Mouse (Mus musculus): ENCODE measurements around the gene Calhm3. TPM values are rescaled to one million over a fixed set of nuclear protein-coding genes. Genes with fewer than 3 reads are reported as not detected.
A peak's percentile ranks its signal among the peaks of the same experiment; 100 is the strongest.
"Not testable (repeated sequence)": the region's sequence is repeated elsewhere in the genome, so short reads cannot be mapped to it uniquely, and the experiment has no call there.

The Calhm3 gene
- polyA plus RNA-seq, 1 experiment from 2014 or later: not detected

- no peak for ATAC-seq (ENCODE audit: low read depth)
- Histone ChIP-seq H3K4me2 (no peak overlapping the region), H3K4me1 (replicated peaks) (no peaks in the 10 kb centered on the region; the same call in 1 of the 2 replicates), H3K4me3 (no peak overlapping the region), H3K36me3 (no peaks in the 10 kb centered on the region), H3K9me3 (no peaks in the 10 kb centered on the region), H3K27me3 (peaks cover 5% of the 10 kb centered on the region), H3K9ac (no peak overlapping the region), H3K27ac (replicated peaks) (no peak overlapping the region)
- 90% methylated on average over 6 of the region's 6 CpGs for WGBS
Measured at GRCm38 (mm10) chr19:47163176-47163744, 5.7 kb upstream of the Calhm3 start.

GRCm38 (mm10) chr19:47161669-47162068 is 4.1 kb upstream of the Calhm3 start:
- Histone ChIP-seq H3K9me3 (no peaks in the 10 kb centered on the region), H3K4me3 (no peak overlapping the region), H3K36me3 (no peaks in the 10 kb centered on the region), H3K9ac (no peak overlapping the region), H3K27ac (replicated peaks) (no peak overlapping the region), H3K4me2 (no peak overlapping the region), H3K27me3 (no peaks in the 10 kb centered on the region), H3K4me1 (replicated peaks) (no peaks in the 10 kb centered on the region)
- WGBS: 78% methylated on average over 4 of the region's 4 CpGs
- ATAC-seq (ENCODE audit: low read depth): no peak

GRCm38 (mm10) chr19:47153767-47154166 is 3.8 kb downstream of the Calhm3 start:
- 90% methylated on average over 7 of the region's 7 CpGs for WGBS
- Histone ChIP-seq H3K4me1 (replicated peaks) (peaks cover 8% of the 10 kb centered on the region; the same call in 1 of the 2 replicates), H3K9ac (no peak overlapping the region), H3K36me3 (no peaks in the 10 kb centered on the region), H3K4me2 (no peak overlapping the region), H3K4me3 (no peak overlapping the region), H3K27me3 (peaks cover 19% of the 10 kb centered on the region; the same call in 1 of the 2 replicates), H3K27ac (replicated peaks) (no peak overlapping the region), H3K9me3 (no peaks in the 10 kb centered on the region)
- no peak for ATAC-seq (ENCODE audit: low read depth)

DNA sequence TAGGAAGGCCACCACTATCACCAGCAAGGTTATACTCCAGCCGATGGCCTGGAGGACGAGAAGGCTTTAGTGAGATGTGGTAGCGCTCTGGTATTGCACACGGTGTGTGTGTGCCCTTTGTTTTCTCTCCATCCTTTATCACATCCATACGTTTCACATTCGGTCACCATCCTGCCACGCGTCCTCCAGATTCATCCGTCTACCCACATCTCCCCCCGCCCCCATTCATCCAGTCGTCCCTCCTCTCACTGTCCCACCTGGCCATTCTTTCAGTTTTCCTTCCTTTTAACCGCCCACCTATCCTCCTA is 5.5 kb downstream of the Calhm3 start:
- ATAC-seq (ENCODE audit: low read depth): peak; percentile 62; the same call in 1 of the 2 replicates
- WGBS: 63% methylated on average over 12 of the region's 12 CpGs
- peaks cover 19% of the 10 kb centered on the region; the same call in 1 of the 2 replicates for H3K27me3 ChIP-seq

DNA sequence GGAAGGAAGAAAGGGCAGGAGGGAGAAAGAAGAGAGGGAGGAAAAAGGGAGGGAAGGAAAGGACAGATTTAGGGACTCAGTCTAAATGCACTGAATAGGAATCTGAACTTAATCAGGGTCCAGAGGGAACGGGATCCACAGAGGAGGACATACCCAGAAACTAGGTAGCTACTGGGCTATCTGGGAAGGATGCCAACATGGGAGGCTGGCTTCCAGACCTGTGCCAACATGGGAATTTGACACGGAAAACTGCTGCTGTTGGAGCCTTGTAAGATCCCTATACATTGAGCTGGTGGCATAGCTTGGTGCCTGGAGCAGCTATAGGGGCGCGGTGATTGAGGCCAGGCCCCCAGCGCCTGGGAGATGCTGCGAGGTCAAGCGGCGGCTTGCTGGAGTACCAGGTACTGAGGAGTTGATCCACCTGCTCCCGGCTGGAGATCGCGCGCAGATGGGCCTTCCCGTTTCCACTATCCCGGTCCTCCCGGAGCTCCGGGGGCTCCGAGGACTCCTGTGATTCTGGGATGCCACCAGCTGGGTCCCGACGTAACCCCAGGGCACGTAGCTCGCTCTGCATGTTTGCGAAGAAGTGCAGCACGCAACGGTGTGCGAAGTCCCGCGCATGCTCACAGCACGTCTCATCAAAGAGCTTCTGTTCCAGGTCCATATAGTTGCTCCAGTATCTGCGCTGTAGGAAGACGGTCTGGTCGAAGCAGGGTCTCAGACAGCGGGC is 6.1 kb downstream of the Calhm3 start:
- Histone ChIP-seq H3K36me3 (no peaks in the 10 kb centered on the region), H3K27ac (replicated peaks) (no peak overlapping the region), H3K27me3 (peaks cover 19% of the 10 kb centered on the region; the same call in 1 of the 2 replicates), H3K4me3 (peak overlapping the region; percentile 38), H3K4me1 (replicated peaks) (peaks cover 8% of the 10 kb centered on the region; the same call in 1 of the 2 replicates), H3K9ac (peak overlapping the region; percentile 66), H3K4me2 (peak overlapping the region; percentile 60), H3K9me3 (no peaks in the 10 kb centered on the region)
- WGBS: 26% methylated on average over 32 of the region's 32 CpGs
- peak; percentile 73 for ATAC-seq (ENCODE audit: low read depth)

More for the DNA sequence above, 5.5 kb downstream of the Calhm3 start:
- H3K4me1 ChIP-seq (replicated peaks): peaks cover 8% of the 10 kb centered on the region; the same call in 1 of the 2 replicates
- H3K27ac ChIP-seq (replicated peaks): no peak overlapping the region
- H3K4me3 ChIP-seq: peak overlapping the region; percentile 38
- no peaks in the 10 kb centered on the region for H3K36me3 ChIP-seq
- H3K9me3 ChIP-seq: no peaks in the 10 kb centered on the region
- H3K9ac ChIP-seq: peak overlapping the region; percentile 66; the same call in 1 of the 2 replicates
- peak overlapping the region; percentile 60 for H3K4me2 ChIP-seq

- H3K4me3 ChIP-seq: no peak overlapping the region
- WGBS: 60% methylated on average over 4 of the region's 4 CpGs
- no peak for ATAC-seq (ENCODE audit: low read depth)
- no peaks in the 10 kb centered on the region for H3K36me3 ChIP-seq
- H3K27me3 ChIP-seq: peaks cover 19% of the 10 kb centered on the region; the same call in 1 of the 2 replicates
- H3K9ac ChIP-seq: no peak overlapping the region
- H3K4me2 ChIP-seq: no peak overlapping the region
- H3K9me3 ChIP-seq: no peaks in the 10 kb centered on the region
- no peak overlapping the region for H3K27ac ChIP-seq (replicated peaks)
- H3K4me1 ChIP-seq (replicated peaks): peaks cover 8% of the 10 kb centered on the region; the same call in 1 of the 2 replicates
Measured at GRCm38 (mm10) chr19:47149854-47150253, 7.7 kb downstream of the Calhm3 start.

DNA sequence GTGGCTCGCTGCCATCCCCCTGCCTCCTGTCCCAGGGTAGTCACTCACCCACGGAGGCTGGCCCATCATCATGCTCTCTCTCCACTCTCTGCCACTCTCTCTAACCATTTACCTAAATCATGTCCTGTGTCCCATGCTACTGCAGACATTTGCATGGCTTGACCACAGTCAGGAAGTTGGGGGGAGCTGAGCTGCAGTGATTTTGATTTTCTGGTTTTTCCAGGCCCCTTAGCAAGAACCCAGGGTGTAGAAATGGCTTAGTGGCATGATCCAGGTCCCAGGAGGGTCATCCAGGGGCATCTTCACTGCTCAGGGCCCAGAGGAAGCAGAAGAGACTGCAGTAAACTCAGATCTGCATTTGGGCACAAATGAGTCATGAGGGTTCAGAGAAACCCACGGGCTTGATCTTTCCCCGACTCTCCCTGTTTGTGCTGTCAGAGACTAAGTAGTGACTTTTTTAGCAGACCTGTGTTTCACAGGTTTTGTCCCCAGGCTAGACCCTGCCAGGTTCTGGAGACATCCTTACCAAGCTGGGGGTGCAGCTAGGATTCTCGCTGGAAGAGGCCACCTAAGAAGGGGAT is 9.2 kb downstream of the Calhm3 start:
- WGBS: 76% methylated on average over 5 of the region's 5 CpGs
- Histone ChIP-seq H3K9ac (no peak overlapping the region), H3K4me3 (no peak overlapping the region), H3K4me1 (replicated peaks) (peaks cover 8% of the 10 kb centered on the region; the same call in 1 of the 2 replicates), H3K27me3 (peaks cover 19% of the 10 kb centered on the region; the same call in 1 of the 2 replicates), H3K9me3 (no peaks in the 10 kb centered on the region), H3K27ac (replicated peaks) (no peak overlapping the region), H3K36me3 (no peaks in the 10 kb centered on the region), H3K4me2 (no peak overlapping the region)
- ATAC-seq (ENCODE audit: low read depth): no peak

DNA sequence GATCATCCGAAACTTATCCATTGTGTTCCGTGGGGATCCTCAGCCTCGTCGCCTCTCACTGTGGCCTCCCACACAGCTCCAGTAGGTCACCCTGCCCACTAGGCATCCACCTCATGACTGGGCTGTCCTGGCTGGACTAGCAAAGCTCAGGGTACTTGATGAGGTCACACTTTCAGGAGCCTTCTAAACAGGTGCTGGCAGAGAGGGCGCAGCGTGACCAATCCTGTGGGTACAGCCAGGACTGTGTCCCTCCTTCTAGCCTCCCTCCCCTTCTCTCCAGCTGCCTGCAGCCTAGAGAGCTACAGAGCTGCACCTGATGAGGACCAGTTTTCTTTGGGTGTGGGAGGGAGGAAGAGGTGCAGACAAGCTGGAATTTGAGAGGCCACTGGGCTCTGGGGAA is 13.4 kb downstream of the Calhm3 start, which contains the start of gene Calhm1:
Gene Calhm1, minus strand, starts transcription at position 101 of the 400 bp plus-strand sequence.
- WGBS: 95% methylated on average over 6 of the region's 6 CpGs
- H3K36me3 ChIP-seq: no peaks in the 10 kb centered on the region

DNA sequence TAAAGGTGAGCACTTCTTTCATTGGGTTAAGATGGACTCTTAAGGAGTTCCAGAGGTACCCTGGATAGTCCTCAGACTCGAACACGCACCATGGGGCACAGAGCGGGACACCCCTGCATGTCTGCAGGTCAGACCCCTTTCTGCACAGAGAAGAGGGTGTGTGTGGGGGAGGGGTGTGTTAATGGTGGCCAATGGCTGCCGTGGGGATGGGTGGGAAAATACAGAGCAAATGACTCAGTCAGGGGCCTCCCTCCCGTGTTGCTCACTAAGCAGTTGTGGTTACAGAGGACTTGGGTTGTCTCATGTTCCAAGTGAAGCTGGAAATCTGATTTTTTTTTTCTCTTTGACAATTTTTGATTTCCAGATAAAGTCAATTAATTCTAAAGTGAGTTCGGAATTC is 15.1 kb downstream of the Calhm3 start:
- no peak overlapping the region for H3K4me2 ChIP-seq
- H3K36me3 ChIP-seq: no peaks in the 10 kb centered on the region
- no peaks in the 10 kb centered on the region for H3K9me3 ChIP-seq
- H3K4me3 ChIP-seq: no peak overlapping the region
- H3K27ac ChIP-seq (replicated peaks): no peak overlapping the region
- no peak overlapping the region for H3K9ac ChIP-seq
- peaks cover 12% of the 10 kb centered on the region for H3K4me1 ChIP-seq (replicated peaks)
- ATAC-seq (ENCODE audit: low read depth): no peak
- 78% methylated on average over 6 of the region's 6 CpGs for WGBS
- H3K27me3 ChIP-seq: peaks cover 11% of the 10 kb centered on the region

More for the DNA sequence above, 13.4 kb downstream of the Calhm3 start, which contains the start of gene Calhm1:
- no peak for ATAC-seq (ENCODE audit: low read depth)
- Histone ChIP-seq H3K4me1 (replicated peaks) (no peaks in the 10 kb centered on the region), H3K9me3 (no peaks in the 10 kb centered on the region), H3K27ac (replicated peaks) (no peak within 1 kb of the TSS), H3K4me2 (no peak within 1 kb of the TSS), H3K4me3 (no peak within 1 kb of the TSS), H3K9ac (no peak within 1 kb of the TSS), H3K27me3 (0 out of 2 replicates have a peak, but pooled peaks cover 2% of the 10 kb centered on the region)

DNA sequence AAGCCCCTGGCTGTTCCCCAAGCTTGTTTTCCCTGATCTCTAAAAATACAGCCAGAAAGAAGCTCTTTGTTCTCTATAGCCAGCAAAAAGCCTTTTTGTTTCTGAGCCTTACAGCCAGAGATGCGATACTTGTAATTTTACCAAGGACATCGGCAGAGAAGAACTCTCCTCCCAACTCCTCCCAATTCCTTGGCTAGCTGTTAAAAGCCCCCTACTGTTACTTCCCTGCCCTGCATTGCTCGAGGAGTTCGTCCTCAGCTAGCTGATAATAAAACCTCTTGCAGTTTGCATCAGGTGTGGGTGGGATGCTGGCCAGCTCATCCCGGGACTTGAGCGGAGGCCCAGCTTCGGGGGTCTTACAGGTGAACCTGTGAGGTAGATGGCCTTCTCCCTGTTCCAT is 18.0 kb downstream of the Calhm3 start:
- 32% methylated on average over 7 of the region's 7 CpGs for WGBS
- H3K36me3 ChIP-seq, H3K9me3 ChIP-seq: not testable (repeated sequence)

DNA sequence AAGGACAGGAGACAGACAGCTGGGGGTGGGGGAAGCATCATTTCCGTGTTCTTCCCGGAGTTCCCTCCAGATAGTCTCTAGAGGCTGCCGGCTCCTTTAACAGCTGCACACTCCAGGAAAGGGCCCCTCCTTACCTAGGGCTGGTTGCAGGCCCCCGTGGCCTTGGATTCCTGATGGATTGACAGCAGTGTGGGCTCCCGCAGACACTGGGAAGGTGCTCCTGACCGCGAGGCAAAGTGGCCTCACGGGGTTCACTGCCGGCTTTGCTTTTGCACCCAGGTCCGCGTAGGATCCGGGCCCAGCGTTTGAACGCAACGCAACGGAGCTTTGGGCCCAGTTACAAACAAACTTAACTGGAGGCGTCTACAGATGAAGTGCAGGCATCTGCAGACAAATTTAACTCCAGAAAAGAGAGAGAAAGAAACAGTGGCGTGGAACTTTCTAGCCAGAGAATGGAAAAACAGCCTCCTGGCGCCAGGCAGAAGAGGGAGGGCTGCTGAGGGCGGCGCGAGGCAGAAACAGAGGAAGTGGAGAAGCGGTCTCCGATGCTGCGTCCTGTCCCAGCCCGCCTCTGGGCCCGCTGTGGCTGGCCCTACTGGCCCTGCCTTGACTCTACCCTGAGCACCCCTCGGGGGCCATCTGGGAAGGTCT is 19.7 kb downstream of the Calhm3 start, which contains the start of gene Calhm2:
Gene Calhm2, minus strand, starts transcription at position 524 of the 651 bp plus-strand sequence.
- Histone ChIP-seq H3K27me3 (peaks cover 11% of the 10 kb centered on the region), H3K27ac (replicated peaks) (peak within 1 kb of the TSS; percentile 9; the same call in 1 of the 2 replicates), H3K4me2 (peak within 1 kb of the TSS; percentile 49), H3K9ac (peak within 1 kb of the TSS; percentile 62), H3K36me3 (peaks cover 5% of the 10 kb centered on the region; the same call in 1 of the 2 replicates), H3K4me3 (peak within 1 kb of the TSS; percentile 30), H3K4me1 (replicated peaks) (peaks cover 21% of the 10 kb centered on the region), H3K9me3 (no peaks in the 10 kb centered on the region)
- 7% methylated on average over 28 of the region's 28 CpGs for WGBS
- peak; percentile 60; the same call in 1 of the 2 replicates for ATAC-seq (ENCODE audit: low read depth)

More for the DNA sequence above, 18.0 kb downstream of the Calhm3 start:
- not testable (repeated sequence) for H3K4me3 ChIP-seq; H3K4me2 ChIP-seq; H3K9ac ChIP-seq; H3K27ac ChIP-seq (replicated peaks); ATAC-seq (ENCODE audit: low read depth)
- Histone ChIP-seq H3K4me1 (replicated peaks) (peaks cover 21% of the 10 kb centered on the region), H3K27me3 (peaks cover 11% of the 10 kb centered on the region)

Data from neural tube, embryonic 13.5 days (tissue).